In the genomic region with DNA sequence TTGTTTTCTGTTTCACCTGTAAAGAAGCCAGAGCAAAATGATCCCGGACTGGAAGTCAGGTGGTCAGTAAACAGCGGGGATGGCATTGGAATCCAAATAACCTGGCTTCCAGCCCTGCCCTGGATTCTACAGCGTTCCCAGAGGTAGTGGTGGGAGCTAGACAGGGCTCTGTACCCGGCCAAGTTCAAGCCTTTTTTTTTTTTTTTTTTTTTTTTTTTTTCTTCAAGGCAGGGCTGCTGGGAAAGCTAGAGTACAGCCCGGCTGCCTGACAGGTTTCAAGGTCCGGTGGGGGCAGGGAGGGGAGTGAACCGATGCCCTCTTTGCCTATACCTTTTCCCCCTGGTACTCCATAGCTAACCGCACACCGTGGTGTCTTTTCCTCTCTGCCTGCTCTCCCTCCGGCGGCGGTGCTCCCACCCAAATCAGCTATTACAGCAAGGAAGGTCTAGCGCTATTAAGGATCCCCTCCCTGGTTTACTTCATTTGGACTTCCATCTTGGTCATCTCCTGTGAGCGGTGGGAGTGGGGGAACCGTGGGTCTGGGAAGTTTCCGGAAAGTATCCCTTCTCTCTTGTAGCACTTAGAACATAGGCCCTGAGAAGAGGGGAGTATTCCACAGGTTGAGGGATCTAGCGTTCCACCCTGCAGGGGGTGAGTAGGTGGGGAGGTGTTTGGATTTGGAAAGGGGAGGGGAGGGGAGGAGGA, we compare ENCODE assay signal across 8 mouse cellular contexts. TPM values are rescaled to one million over a fixed set of nuclear protein-coding genes. Genes with fewer than 3 reads are reported as not detected.
A peak's percentile ranks its signal among the peaks of the same experiment; 100 is the strongest.
DNase-seq lines count a peak whose midpoint lies in the region; ATAC-seq and TF ChIP-seq lines count a peak whose summit lies in the region.

No protein-coding gene starts in this region.

- 3% methylated on average over 17 of the region's 17 CpGs for WGBS in small intestine, adult 2 months

- H3K36me3 ChIP-seq in small intestine, adult 2 months (ENCODE audit: control insufficient read depth, insufficient read depth, low read length): no peaks in the 10 kb centered on the region

- no peak for ATAC-seq in cerebellum, adult (ENCODE audit: insufficient number of reproducible peaks, low FRiP score, low TSS enrichment)

- no peak for TF ChIP-seq POLR2A in small intestine, adult 2 months (IDR thresholded peaks at IDR 0.05; ENCODE audit: low read depth, low read length)

- no peak for TF ChIP-seq CTCF in small intestine, adult 2 months (IDR thresholded peaks at IDR 0.05; ENCODE audit: extremely low read depth, insufficient read length, insufficient replicate concordance, low read depth, low read length)

- peak overlapping the region; percentile 49 for H3K4me3 ChIP-seq in small intestine, adult 2 months (ENCODE audit: low read depth, low read length)

- DNase-seq in cerebellum, adult 11-12 months: peak; percentile 10
- peak; percentile 73 to 74 for DNase-seq in right cerebral cortex, postnatal 10 days (ENCODE audit: low spot score in 2 of 2)
- no peak for DNase-seq in right cerebral cortex, postnatal 4 days
- DNase-seq in layer of hippocampus, postnatal 36 days: peak; percentile 19 to 34
- no peak for DNase-seq in B cell, adult 2 months
- DNase-seq in lung, postnatal 10 days: no peak

- no peaks in the 10 kb centered on the region for H3K27me3 ChIP-seq in small intestine, adult 2 months (ENCODE audit: control insufficient read depth, insufficient read depth, low read length)

- no peak overlapping the region for H3K27ac ChIP-seq in small intestine, adult 2 months (ENCODE audit: insufficient read depth, low read depth, low read length)

- H3K4me1 ChIP-seq in small intestine, adult 2 months (ENCODE audit: control insufficient read depth, insufficient read depth, insufficient read length, low read length): peaks cover 2% of the 10 kb centered on the region; the same call in 1 of the 2 replicates

RNA-seq across cellular contexts. Expression of gene Sox9, which starts 28.6 kb away (rescaled TPM):
- total RNA-seq in layer of hippocampus, postnatal 36 days (2021): 10 to 100 TPM; 25.8 to 27.2 TPM
- polyA plus RNA-seq in small intestine, adult 2 months (2012; rRNA removed): 24.9 and 25.5 TPM in 2 replicates

Comparison
In these comparisons a context has a peak if more than half of its experiments do, and no peak if none do; other contexts are left out.
1. DNase-seq: peak in cerebellum, adult 11-12 months (single experiment), right cerebral cortex, postnatal 10 days (2 of 2) and layer of hippocampus, postnatal 36 days (2 of 2); none in right cerebral cortex, postnatal 4 days (single experiment), B cell, adult 2 months (0 of 2) and lung, postnatal 10 days (single experiment).